Mouse (Mus musculus) left cerebral cortex, adult 2 months (tissue): ENCODE results near the gene Pnma5. TPM values are rescaled to one million over a fixed set of nuclear protein-coding genes. Genes with fewer than 3 reads are reported as not detected.
"Not testable (repeated sequence)": the region's sequence is repeated elsewhere in the genome, so short reads cannot be mapped to it uniquely, and the experiment has no call there.

ENCODE experiments used
- DNase-seq, 2 experiments: peaks; one replicate each; pipeline ENCODE4 v3.0.0; 2021 to 2022; ENCODE audit warnings: low spot score in 2 of 2, mixed read lengths in 1 of 2; ENCODE audit errors: extremely low spot score in 1 of 2
- H3K27ac ChIP-seq: fragments of 200-600 bp; 2 replicates; pipeline ENCODE4 v1.8.1; 2022
- H3K4me3 ChIP-seq: fragments of 200-600 bp; 2 replicates; pipeline ENCODE4 v1.8.1; 2022
- CTCF ChIP-seq: fragments of 200-600 bp; IDR thresholded peaks from 2 replicates; pipeline ENCODE4 v1.8.1; 2022; ENCODE audit warnings: antibody characterized with exemption, mild to moderate bottlenecking, moderate library complexity
- intact Hi-C: fragments of 180-260 bp; cut with DNase I; formaldehyde crosslinking; loops from one replicate; pipeline ENCODE4 v1.15.1; 2025
- long read RNA-seq, 2 experiments: library from polyadenylated mRNA; stranded (forward); transcript quantifications; one replicate each; pipeline ENCODE4 v2.0.0; 2021; ENCODE audit warnings: borderline mapping rate in 2 of 2
- total RNA-seq, 2 experiments: library from RNA; stranded (reverse); gene quantifications; 2 replicates each; pipeline ENCODE4 v1.2.3; 2021

The Pnma5 gene
- total RNA-seq, result under 1 TPM; 0.21 to 0.25 TPM
- long read RNA-seq, experiment 1, result 0 reads
- long read RNA-seq, experiment 2, result 0 reads

DNA sequence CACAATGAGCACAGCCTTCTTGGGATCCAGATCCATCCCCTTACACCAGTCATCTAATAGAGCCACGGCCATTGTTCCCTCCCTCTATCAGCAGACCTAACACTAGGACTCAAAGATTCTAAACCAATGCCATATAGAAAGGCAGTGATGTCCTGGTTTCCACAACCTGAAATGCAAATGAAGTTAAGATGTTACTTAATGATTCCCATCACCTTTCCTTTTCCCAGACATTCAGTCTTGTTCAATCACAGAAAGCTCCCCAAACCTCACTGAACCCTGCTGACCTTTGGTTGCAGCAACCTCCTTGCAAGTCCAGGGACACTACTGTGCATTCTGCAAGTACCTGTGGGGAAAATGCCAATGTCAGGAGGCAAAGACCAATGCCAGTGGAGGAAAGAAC, at the start of gene Pnma5:
Pnma5 (minus strand) TSS at position 101 of the 400 bp plus-strand sequence.
- DNase-seq, result no peak
- TF ChIP-seq CTCF, result no peak
- intact Hi-C loops, result no loop called here

GRCm38 (mm10) chrX:73082267-73083055, 45.6 kb upstream of the Pnma5 start, which contains the start of gene Xlr4a:
TSS of gene Xlr4a (minus strand) at chrX:73082478.
- DNase-seq, H3K27ac ChIP-seq, intact Hi-C loops, H3K4me3 ChIP-seq: not testable (repeated sequence)

More for the DNA sequence above, at the start of gene Pnma5:
- H3K4me3 ChIP-seq, result no peak within 1 kb of the TSS
- no peak within 1 kb of the TSS for H3K27ac ChIP-seq

DNA sequence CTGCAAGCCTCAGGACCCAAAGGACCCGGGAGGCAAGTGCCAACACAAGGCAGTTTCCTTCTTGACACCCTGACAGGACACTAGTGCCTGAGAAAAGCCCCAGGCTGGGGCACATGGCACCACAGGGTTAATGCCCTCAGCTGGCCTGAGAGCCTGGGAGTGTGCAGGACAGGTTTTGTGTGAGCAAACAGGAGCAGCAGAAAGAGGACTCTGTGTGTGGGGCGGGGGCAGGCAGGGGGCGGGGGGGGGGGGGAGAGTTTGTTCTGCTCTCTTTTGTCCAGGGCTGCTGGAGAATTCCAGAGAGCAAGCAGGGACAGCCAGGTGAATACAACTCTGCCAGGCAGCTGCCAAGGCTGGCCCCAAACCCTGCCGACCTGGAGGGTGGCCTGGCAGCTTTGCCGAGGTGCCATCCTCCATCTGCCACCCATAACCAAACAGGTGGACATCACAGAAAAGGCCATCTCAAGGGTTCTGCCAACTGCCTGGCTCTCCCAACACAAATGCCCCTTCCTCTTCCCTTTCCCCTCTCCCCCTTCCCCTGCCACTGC, 29.9 kb upstream of the Pnma5 start:
- not testable (repeated sequence) for DNase-seq
- intact Hi-C loops, result loop anchor here (10.0 kb wide), 1 partner anchor 158 kb away; the partner anchor contains the start of gene F8a

GRCm38 (mm10) chrX:73064415-73064793, 27.5 kb upstream of the Pnma5 start, which contains the start of gene Pnma3:
TSS of gene Pnma3 (plus strand) at chrX:73064787.
- TF ChIP-seq CTCF, result no peak
- H3K4me3 ChIP-seq, result peak within 1 kb of the TSS; percentile 53
- peak within 1 kb of the TSS; percentile 64 for H3K27ac ChIP-seq
- no peak for DNase-seq
- intact Hi-C loops, result loop anchor here (10.0 kb wide), 1 partner anchor 160 kb away; the partner anchor contains the start of gene F8a

More for the DNA sequence above, 29.9 kb upstream of the Pnma5 start:
- not testable (repeated sequence) for H3K4me3 ChIP-seq, H3K27ac ChIP-seq

- DNase-seq, result peak; percentile 19 to 24
- H3K4me3 ChIP-seq, result peak overlapping the region; percentile 53
- no peak for TF ChIP-seq CTCF
- intact Hi-C loops, result loop anchor here (10.0 kb wide), 1 partner anchor 161 kb away; the partner anchor contains the start of gene F8a
- peak overlapping the region; percentile 64 for H3K27ac ChIP-seq
Observed at GRCm38 (mm10) chrX:73063512-73064414, 26.9 kb upstream of the Pnma5 start.

GRCm38 (mm10) chrX:73062323-73062722, 25.4 kb upstream of the Pnma5 start:
- no peak overlapping the region for H3K4me3 ChIP-seq
- H3K27ac ChIP-seq, result no peak overlapping the region
- no peak for TF ChIP-seq CTCF
- DNase-seq, result no peak
- intact Hi-C loops, result loop anchor here (10.0 kb wide), 1 partner anchor 162 kb away; the partner anchor contains the start of gene F8a

DNA sequence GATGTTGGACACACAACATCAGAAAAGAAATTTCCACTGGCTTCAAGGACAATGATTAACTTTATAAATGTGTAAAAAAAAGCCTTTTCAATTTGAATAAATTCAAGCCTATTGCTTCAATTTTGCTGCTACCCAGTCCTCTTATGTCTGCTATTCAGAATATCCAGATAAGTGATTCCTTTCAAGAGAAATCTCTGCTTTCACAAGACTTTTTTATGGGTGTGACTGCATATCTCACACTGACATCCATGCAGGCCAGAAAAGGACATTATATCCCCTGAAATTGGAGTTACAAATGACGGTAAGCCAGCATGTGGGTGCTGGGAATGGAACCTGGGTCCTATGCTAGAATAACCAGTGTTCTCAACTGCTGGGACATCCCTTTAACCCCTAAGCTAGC, 24.6 kb upstream of the Pnma5 start:
- TF ChIP-seq CTCF, result no peak
- Histone ChIP-seq H3K4me3 (no peak overlapping the region), H3K27ac (no peak overlapping the region)
- no peak for DNase-seq
- intact Hi-C loops, result loop anchor here (10.0 kb wide), 1 partner anchor 163 kb away; the partner anchor contains the start of gene F8a

GRCm38 (mm10) chrX:73053860-73054563, 17.1 kb upstream of the Pnma5 start:
- H3K27ac ChIP-seq, result no peak overlapping the region; the same call in 1 of the 2 replicates
- intact Hi-C loops, result loop anchor here (5.0 to 10.0 kb wide), 5 partner anchors 381 to 893 kb away; partner anchors contain the start of gene Trex2
- H3K4me3 ChIP-seq, result peak overlapping the region; percentile 20; the same call in 1 of the 2 replicates
- TF ChIP-seq CTCF, result peak; percentile 91
- peak; percentile 89 to 95 for DNase-seq

GRCm38 (mm10) chrX:73039666-73040065, 2.8 kb upstream of the Pnma5 start:
- intact Hi-C loops, result no loop called here
- H3K4me3 ChIP-seq, result no peak overlapping the region
- no peak for TF ChIP-seq CTCF
- DNase-seq, result no peak
- H3K27ac ChIP-seq, result no peak overlapping the region

DNA sequence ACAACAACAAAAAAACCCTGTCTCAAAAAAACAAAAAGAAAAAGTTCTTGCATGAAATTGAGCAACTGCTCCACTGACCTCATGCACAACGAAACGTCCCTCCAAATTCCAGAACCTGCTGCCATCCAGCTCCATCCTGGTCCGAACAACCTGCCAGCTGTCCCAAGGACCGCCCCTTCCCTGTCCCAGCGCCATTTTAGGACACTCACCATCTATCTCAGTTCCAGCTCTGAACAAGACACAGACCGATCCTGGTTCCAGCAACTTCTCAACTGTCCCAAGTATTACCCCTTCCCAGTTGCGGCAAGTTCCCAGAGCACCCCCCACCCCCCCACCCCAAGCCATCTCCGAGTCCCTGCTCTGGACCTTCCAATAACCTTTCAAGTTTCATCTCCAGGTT, 1.9 kb upstream of the Pnma5 start:
- intact Hi-C loops, result no loop called here
- no peak for DNase-seq
- H3K27ac ChIP-seq, result no peak overlapping the region
- H3K4me3 ChIP-seq, result no peak overlapping the region
- TF ChIP-seq CTCF, result no peak

- DNase-seq, result no peak
- no peak for TF ChIP-seq CTCF
- Histone ChIP-seq H3K4me3 (no peak overlapping the region), H3K27ac (no peak overlapping the region)
- intact Hi-C loops, result loop anchor here (10.0 kb wide), 1 partner anchor 1402 kb away; no protein-coding TSS in a partner anchor
Observed at GRCm38 (mm10) chrX:73012846-73013245, 24.1 kb downstream of the Pnma5 start.
